Mouse (Mus musculus) brain, embryonic 14.5 days (tissue): ENCODE measurements around the gene Ebpl. TPM values are rescaled to one million over a fixed set of nuclear protein-coding genes. Genes with fewer than 3 reads are reported as not detected.
"Not testable (repeated sequence)": the region's sequence is repeated elsewhere in the genome, so short reads cannot be mapped to it uniquely, and the experiment has no call there.

Experiments
- DNase-seq: peaks from one replicate; pipeline ENCODE4 v3.0.0-alpha.2; 2011; ENCODE audit warnings: low read depth
- CTCF ChIP-seq: fragments of 200-500 bp; IDR thresholded peaks from 2 replicates; pipeline ENCODE4 v1.5.1; 2012; ENCODE audit warnings: inconsistent platforms, mild to moderate bottlenecking, moderate library complexity, borderline replicate concordance; ENCODE audit not compliant: insufficient read depth, insufficient read length; ENCODE audit errors: extremely low read depth
- POLR2A ChIP-seq: fragments of 200-500 bp; IDR thresholded peaks from 2 replicates; pipeline ENCODE4 v1.6.1; 2012; ENCODE audit warnings: mild to moderate bottlenecking, inconsistent platforms, borderline replicate concordance; ENCODE audit not compliant: poor library complexity, insufficient read depth, insufficient read length, severe bottlenecking; ENCODE audit errors: extremely low read depth
- polyA plus RNA-seq: library from polyadenylated mRNA; depleted of rRNA; stranded (reverse); fragments of >200 nt; gene quantifications from 2 replicates; pipeline ENCODE4 v1.2.3, GENCODE M21; 2012

Ebpl gene
- polyA plus RNA-seq, 1 experiment: 4.2 TPM

- no peak for DNase-seq
- TF ChIP-seq CTCF (no peak), POLR2A (no peak)
These were observed 5.7 kb downstream of the Ebpl start for GRCm38 (mm10) chr14:61354251-61355235.

- no peak for TF ChIP-seq CTCF
- no peak for TF ChIP-seq POLR2A
- DNase-seq: no peak
These were observed 9.4 kb downstream of the Ebpl start for GRCm38 (mm10) chr14:61350808-61351207.

GRCm38 (mm10) chr14:61349876-61350275 is 10.4 kb downstream of the Ebpl start:
- DNase-seq: no peak
- TF ChIP-seq POLR2A (no peak), CTCF (no peak)

GRCm38 (mm10) chr14:61346827-61347698 is 13.2 kb downstream of the Ebpl start:
- DNase-seq: peak; percentile 90
- TF ChIP-seq CTCF (peak; percentile 65), POLR2A (no peak)

GRCm38 (mm10) chr14:61344590-61344989 is 15.6 kb downstream of the Ebpl start:
- DNase-seq: no peak
- no peak for TF ChIP-seq POLR2A
- no peak for TF ChIP-seq CTCF

- TF ChIP-seq CTCF: no peak
- no peak for TF ChIP-seq POLR2A
These were observed 20.9 kb downstream of the Ebpl start for GRCm38 (mm10) chr14:61339381-61339780.

GRCm38 (mm10) chr14:61330996-61331561 is 29.2 kb downstream of the Ebpl start:
- DNase-seq: peak; percentile 97
- no peak for TF ChIP-seq POLR2A
- TF ChIP-seq CTCF: peak; percentile 88

More at GRCm38 (mm10) chr14:61339381-61339780, 20.9 kb downstream of the Ebpl start:
- no peak for DNase-seq

- DNase-seq: peak; percentile 96
- TF ChIP-seq CTCF: no peak
- TF ChIP-seq POLR2A: no peak
These were observed 29.6 kb downstream of the Ebpl start for GRCm38 (mm10) chr14:61330591-61330990.

- no peak; the same call in 1 of the 2 replicates for TF ChIP-seq CTCF
- no peak; the same call in 1 of the 2 replicates for TF ChIP-seq POLR2A
- peak; percentile 96 for DNase-seq
These were observed 32.4 kb downstream of the Ebpl start for GRCm38 (mm10) chr14:61327618-61328450.

- DNase-seq: not testable (repeated sequence)
These were observed 33.2 kb downstream of the Ebpl start for GRCm38 (mm10) chr14:61327007-61327406.
